Mouse (Mus musculus): ENCODE data around the gene Tmem176a.

- TF ChIP-seq MAX (IDR thresholded peaks at IDR 0.05) (no peak), CTCF (IDR thresholded peaks at IDR 0.05; ENCODE audit: control insufficient read depth, insufficient read depth, insufficient read length) (no peak), CEBPB (IDR thresholded peaks at IDR 0.05; ENCODE audit: low read depth) (no peak), USF1 (IDR thresholded peaks at IDR 0.05; ENCODE audit: low read depth) (no peak)
These were observed 36.4 kb upstream of the Tmem176a start for GRCm38 (mm10) chr6:48804346-48804745.
